Mouse (Mus musculus) heart, postnatal 36 days (tissue): ENCODE data around the gene Gm15557. TPM values are rescaled to one million over a fixed set of nuclear protein-coding genes. Genes with fewer than 3 reads are reported as not detected.
"Not testable (repeated sequence)": the region's sequence is repeated elsewhere in the genome, so short reads cannot be mapped to it uniquely, and the experiment has no call there.

Experiments used
- DNase-seq, 2 experiments: peaks; one replicate each; pipeline ENCODE4 v3.0.0; 2021 to 2022
- intact Hi-C: fragments of 180-260 bp; cut with DNase I; formaldehyde crosslinking; loops from one replicate; pipeline ENCODE4 v1.15.1; 2025
- total RNA-seq, 2 experiments: library from RNA; stranded (reverse); gene quantifications; 2 replicates each; pipeline ENCODE4 v1.2.3; 2021

Gene Gm15557
- total RNA-seq, result not detected

GRCm38 (mm10) chr2:155940681-155941080 is at the start of gene Gm15557:
Gene Gm15557, plus strand, starts transcription at chr2:155940728.
- DNase-seq, result no peak
- intact Hi-C loops, result loop anchor here (10.0 kb wide), 1 partner anchor 266 kb away; no protein-coding TSS in a partner anchor

- intact Hi-C loops, result no loop called here
- DNase-seq, result no peak
These were observed 46.1 kb upstream of the Gm15557 start for GRCm38 (mm10) chr2:155894307-155895045.

DNA sequence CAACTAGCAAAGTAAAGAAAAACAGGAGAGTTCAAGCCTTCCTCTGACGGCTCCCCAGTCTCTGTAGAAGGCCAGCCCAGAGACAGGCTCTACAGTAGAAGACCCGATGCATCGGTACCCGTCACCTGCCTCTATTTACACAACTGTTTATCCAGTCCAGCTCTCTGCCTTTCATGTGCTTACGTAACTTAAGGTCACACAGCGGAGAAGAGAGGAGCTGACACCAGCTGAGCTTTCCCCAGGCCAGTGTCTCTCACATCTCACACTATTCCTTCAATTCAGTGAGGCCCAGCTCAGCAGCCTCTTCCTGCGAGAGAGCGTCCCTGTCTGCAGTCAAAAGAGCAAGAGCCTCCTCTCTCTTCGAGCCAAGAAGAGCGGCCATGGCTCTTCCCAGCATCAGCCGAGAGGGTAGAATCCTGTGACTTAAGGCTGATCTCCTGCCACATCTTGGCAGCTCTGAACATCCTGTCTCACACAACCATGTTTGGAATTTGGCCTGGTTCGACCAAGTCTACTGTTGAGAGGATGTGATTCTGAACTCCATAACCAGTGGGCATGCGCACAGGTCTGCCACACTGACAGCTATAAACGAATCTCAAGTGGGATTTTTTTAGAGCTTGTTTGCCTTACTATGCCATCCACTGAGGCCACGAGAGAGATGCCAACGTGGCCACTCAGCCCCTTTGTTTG is 45.3 kb upstream of the Gm15557 start:
- intact Hi-C loops, result no loop called here
- DNase-seq, result no peak

DNA sequence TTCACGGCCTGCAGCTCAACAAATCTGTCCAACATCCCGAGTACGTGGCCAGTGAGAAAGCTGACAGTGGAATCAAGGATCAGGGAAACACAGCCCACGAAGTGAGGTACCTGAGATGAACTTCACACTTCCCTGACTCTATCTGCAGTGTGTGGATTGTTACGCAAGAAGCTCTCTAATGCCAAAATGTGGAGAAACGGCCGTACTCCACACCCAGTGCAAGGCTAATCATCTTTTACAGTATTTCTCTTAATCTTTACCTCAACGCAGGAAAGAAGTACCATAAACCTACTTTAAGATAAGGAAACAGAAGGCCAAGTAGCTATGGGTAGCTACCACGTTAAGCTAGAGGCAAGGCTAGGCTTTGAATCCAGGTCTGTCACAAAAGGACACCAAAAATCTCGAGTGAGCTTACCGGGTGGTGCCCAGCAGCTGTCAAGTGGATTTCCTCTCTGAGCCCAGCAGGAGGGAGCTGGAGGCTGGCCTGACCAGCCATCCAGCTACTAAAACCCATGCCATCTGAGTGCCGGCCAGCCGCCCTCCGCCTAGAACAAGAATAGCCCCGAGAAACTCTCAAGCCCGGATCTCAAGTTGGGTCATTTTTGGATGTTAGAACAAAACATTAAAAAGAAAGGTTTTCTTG is 37.4 kb upstream of the Gm15557 start:
- intact Hi-C loops, result no loop called here

GRCm38 (mm10) chr2:155903632-155904008 is 36.9 kb upstream of the Gm15557 start:
- no peak for DNase-seq
- intact Hi-C loops, result no loop called here

More for the DNA sequence above, 37.4 kb upstream of the Gm15557 start:
- peak; percentile 28 to 37 for DNase-seq

- intact Hi-C loops, result no loop called here
- no peak for DNase-seq
These were observed 25.8 kb upstream of the Gm15557 start for GRCm38 (mm10) chr2:155914684-155915083.

- DNase-seq, result no peak
- intact Hi-C loops, result no loop called here
These were observed 17.4 kb upstream of the Gm15557 start for GRCm38 (mm10) chr2:155923143-155923542.

GRCm38 (mm10) chr2:155925213-155925612 is 15.3 kb upstream of the Gm15557 start:
- intact Hi-C loops, DNase-seq: not testable (repeated sequence)

DNA sequence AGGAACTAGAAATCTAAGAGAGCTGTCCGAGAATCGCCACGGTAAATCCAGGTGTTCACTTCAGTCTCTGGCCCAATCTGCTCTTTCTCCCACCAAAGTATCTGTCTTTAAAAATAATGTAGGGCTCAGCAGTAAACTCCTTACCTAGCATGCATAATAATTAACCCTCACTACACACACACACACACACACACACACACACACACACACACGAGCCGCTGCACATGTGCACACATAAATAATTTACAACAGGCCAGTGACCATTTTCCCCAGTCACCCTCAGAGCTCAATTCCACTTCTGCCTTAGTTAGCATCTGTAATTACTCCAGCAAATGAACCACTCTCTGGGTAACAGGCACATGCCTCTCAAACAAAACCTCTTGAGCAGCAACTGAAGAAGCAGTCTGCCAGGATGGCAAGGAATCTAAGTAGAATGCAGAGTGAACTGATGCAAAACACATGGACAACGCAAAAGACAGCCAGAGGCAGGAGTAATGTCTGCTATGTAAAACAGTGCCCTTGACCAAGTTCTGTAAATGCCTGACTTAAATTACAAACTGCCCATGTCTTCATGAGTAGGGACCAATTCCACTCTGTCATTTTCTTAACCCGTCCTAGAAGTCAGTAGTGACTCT is 11.7 kb upstream of the Gm15557 start:
- intact Hi-C loops, result no loop called here
- DNase-seq, result no peak

DNA sequence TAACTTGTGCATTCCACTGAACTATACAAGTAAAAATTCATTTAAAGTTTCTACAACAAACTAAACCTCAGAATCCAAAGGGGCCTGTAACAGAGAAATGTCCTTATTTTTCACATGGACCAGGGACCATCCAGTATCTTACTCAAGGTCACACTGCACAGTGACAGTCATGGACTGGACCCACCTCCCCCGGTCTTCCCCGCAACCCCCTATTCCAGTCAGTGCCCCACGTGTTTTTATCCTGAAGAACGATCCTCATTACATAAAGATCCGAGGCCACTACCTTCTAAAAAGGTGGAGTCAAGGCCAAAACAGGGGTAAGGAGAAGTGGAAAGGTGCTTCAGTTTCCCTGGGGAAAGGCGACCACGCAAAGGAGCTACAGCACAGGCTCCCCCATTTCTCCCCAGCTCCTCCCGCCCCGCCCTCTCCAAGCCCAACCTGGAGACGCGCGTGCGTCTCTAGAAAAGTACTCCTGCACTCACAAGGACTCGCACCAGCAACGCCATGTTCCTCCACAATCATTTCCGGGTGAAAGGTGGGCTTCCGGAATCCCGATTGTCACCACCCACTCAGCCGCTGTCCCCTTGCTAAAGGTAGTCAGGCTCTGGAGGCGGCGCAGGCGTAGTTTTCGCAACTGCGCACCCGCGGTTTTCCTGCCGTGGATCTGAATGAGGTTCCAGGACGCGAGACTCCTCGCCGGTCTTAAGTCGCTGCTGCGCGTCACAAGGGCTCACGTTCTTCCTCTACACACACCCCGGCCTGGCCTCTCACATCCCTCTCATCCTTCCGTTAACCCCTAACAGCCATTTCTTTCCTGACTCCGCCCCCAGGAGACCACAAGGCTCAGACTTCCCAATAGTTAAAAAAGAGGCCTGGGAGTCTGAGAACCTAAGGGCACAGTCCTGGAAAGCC is 10.7 kb upstream of the Gm15557 start, which contains the start of gene Uqcc1:
Gene Uqcc1, minus strand, starts transcription at position 780 of the 912 bp plus-strand sequence.
- peak; percentile 89 for DNase-seq

DNA sequence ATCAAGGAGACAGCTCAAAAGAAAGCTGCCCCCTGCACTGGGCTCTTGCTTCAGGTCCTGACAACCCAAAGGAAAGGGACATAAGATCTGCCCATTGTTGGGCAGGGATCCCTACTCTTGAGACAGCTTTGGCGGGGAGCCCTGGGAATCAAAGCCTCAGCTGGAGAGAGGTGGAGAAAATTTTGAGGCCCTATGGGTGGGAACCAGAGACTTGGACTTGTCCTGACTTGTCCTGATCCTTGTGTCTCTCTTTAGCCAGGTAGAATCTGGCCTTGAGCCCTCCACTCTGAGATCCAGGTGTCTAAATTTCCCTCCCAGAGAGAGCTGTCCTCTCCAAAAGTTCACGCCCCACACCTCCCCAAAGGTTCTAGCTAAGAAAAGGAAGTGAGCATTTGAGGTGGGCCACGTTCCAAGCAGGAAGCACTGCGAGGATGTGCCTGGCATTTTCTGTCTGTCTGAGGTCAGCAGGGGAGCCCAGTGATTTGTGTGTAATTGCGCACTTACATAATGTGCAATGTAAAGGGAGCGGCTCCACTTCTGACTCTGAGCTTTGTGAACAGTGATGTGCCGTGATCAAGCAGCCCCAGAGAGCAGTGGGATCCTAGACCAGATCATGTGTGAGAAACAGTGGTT is 515 bp upstream of the Gm15557 start:
- DNase-seq, result no peak
- intact Hi-C loops, result loop anchor here (10.0 kb wide), 1 partner anchor 265 kb away; no protein-coding TSS in a partner anchor

More for the DNA sequence above, 10.7 kb upstream of the Gm15557 start, which contains the start of gene Uqcc1:
- intact Hi-C loops, result no loop called here

DNA sequence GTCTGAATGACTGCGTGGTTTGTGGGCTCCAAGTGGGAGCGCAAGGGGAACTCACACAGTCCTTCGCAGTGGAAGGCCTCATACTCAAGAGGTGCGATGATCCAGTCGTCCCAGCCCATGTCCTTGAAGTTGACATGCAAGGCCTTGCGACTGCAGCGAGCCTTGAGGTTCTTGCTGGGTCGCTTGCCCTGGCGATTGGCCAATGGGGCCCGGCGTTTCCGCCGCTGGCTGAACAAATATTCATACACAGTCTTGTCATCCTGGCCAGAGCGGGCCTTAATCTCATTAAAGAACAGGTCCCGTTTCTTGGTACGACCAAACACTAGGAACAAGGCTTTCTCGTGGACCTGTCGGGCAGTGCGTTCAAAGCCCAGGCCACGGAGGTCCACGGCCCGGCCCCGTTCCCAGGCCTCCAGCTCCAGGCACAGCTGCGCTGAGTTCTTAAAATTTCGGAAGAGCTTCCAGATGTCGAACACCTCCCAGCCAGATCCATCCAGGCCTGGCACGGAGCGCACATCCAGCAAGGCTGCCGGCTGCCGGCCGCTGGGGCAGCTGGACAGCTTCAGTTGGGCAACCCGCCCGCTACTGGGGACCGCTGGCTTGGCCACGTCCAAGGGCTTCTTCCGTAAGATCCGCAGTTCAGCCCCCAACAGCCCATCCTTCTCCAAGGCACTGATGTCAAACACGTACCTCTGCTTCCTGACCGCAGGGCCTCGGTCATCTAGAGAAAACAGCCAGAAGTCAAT is 1.3 kb downstream of the Gm15557 start:
- intact Hi-C loops, result loop anchor here (10.0 kb wide), 1 partner anchor 267 kb away; no protein-coding TSS in a partner anchor
- DNase-seq, result no peak

DNA sequence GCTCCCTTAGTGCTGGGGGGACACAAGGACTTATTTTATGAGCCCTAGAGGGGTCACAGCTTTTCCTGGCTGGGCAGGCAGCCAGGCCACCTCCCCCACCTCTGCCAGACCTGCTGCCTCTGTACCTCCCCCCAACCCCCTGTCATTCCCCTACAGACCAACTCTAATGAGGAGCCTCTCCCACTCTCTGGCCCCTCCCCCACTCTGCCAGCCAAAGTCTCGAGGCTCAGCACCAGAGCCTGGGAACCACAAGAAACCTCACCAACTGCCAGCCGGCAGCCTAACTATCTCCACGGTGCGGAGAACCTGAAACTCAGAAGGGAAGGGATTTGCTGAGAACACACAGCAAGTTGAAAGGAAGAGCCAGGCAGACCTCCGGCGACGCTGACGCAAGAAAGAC is 2.9 kb downstream of the Gm15557 start:
- DNase-seq, result no peak
- intact Hi-C loops, result loop anchor here (10.0 kb wide), 1 partner anchor 269 kb away; no protein-coding TSS in a partner anchor

DNA sequence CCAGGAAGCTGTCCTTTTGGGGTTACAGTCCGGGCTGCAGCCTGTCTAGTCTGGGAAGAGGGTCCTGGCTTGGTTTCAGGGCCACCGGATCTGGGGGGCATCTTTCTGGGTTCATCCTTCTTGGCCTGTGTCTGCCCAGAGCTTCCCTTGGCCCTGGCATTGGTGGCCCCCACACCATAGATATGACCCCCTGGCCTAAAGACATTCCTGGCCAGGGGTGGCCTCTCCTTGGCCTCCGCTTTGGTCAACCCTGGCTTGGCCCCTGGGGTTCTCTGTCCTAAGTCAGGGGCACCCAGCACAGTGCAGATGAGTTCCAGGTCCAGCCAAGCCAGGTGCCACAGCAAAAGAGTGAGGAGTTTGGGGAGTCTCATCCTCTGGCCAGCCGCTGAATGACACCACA is 4.2 kb downstream of the Gm15557 start:
- intact Hi-C loops, result loop anchor here (10.0 kb wide), 1 partner anchor 270 kb away; no protein-coding TSS in a partner anchor
- no peak for DNase-seq

GRCm38 (mm10) chr2:155945124-155945523 is 4.6 kb downstream of the Gm15557 start, which contains the start of gene Gdf5:
Gene Gdf5, minus strand, starts transcription at chr2:155945367.
- intact Hi-C loops, result loop anchor here (10.0 kb wide), 1 partner anchor 270 kb away; no protein-coding TSS in a partner anchor
- no peak for DNase-seq

GRCm38 (mm10) chr2:155945580-155945979 is 5.1 kb downstream of the Gm15557 start:
- intact Hi-C loops, result loop anchor here (10.0 kb wide), 1 partner anchor 271 kb away; no protein-coding TSS in a partner anchor
- no peak for DNase-seq

DNA sequence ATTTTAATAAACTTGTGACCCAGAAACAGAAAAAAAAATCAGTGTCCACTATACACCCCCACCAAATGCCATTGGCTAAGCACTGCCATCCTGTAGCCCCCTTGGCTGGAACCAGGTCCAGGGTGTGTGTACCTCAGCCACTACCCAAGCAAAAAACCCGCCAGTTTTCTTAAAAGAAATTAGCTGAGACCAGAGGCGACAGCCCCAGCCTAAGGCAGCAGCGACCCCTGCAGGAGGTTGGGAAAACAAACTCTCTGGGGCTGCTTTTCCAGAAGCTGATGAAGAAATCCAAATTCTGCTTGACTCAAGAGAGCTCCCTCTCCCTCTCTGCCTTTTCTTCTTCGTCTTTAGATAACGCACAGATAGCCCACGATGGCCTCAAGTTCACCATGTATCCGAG is 5.5 kb downstream of the Gm15557 start:
- intact Hi-C loops, result loop anchor here (1.0 to 10.0 kb wide), 2 partner anchors 98 to 271 kb away; no protein-coding TSS in a partner anchor
- DNase-seq, result peak; percentile 66 to 78

DNA sequence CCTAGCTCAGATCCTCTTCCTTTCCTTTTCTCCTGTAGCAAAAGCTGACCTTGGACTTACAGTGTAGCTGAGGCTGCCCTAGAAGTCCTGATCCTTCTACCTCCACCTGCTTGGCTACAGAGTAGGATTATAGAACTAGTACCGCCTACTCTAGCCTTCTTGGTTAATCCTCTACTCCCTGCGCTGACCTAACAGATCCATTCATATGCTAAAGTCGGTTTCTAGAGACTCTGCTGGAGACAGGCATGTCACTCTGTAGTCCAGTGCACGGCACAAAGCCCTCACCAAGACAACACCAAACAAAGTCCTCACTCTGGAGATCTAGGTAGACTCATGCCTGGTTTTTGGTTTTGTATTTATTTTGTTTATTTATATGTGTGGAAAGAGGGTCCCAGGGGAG is 6.0 kb downstream of the Gm15557 start:
- intact Hi-C loops, result loop anchor here (1.0 to 10.0 kb wide), 2 partner anchors 98 to 272 kb away; no protein-coding TSS in a partner anchor
- no peak for DNase-seq
